Mouse (Mus musculus): ENCODE data around the gene Cryab. TPM values are rescaled to one million over a fixed set of nuclear protein-coding genes. Genes with fewer than 3 reads are reported as not detected.

Gene Cryab
- polyA plus RNA-seq, 1 experiment from 2014 or later = 14.9 TPM

- Histone ChIP-seq H3K27me3 (ENCODE audit: control insufficient read depth, insufficient read depth, low read length) (0 out of 2 replicates have a peak, but pooled peaks cover 5% of the 10 kb centered on the region), H3K36me3 (replicated peaks; ENCODE audit: control insufficient read depth, insufficient read depth) (no peaks in the 10 kb centered on the region), H3K9me3 (ENCODE audit: control insufficient read depth, low read length) (no peaks in the 10 kb centered on the region), H3K4me1 (replicated peaks; ENCODE audit: control insufficient read depth, insufficient read depth, low read length) (peaks cover 11% of the 10 kb centered on the region), H3K4me2 (replicated peaks) (no peak overlapping the region), H3K4me3 (replicated peaks; ENCODE audit: low read length) (no peak overlapping the region), H3K9ac (no peak overlapping the region), H3K27ac (no peak overlapping the region)
- no peak for ATAC-seq (ENCODE audit: low FRiP score)
- no peak for DNase-seq (ENCODE audit: low spot score)
- 87% methylated on average over 14 of the region's 14 CpGs for WGBS
Measured at GRCm38 (mm10) chr9:50740867-50741784, 10.0 kb upstream of the Cryab start.

GRCm38 (mm10) chr9:50742261-50742660 is 8.9 kb upstream of the Cryab start:
- DNase-seq (ENCODE audit: low spot score) (no peak), ATAC-seq (ENCODE audit: low FRiP score) (no peak)
- H3K9me3 ChIP-seq (ENCODE audit: control insufficient read depth, low read length) = no peaks in the 10 kb centered on the region
- 87% methylated on average over 3 of the region's 3 CpGs for WGBS
- H3K4me2 ChIP-seq (replicated peaks) = no peak overlapping the region
- no peak overlapping the region for H3K27ac ChIP-seq
- H3K27me3 ChIP-seq (ENCODE audit: control insufficient read depth, insufficient read depth, low read length) = 0 out of 2 replicates have a peak, but pooled peaks cover 5% of the 10 kb centered on the region
- no peak overlapping the region for H3K9ac ChIP-seq
- peaks cover 15% of the 10 kb centered on the region for H3K4me1 ChIP-seq (replicated peaks; ENCODE audit: control insufficient read depth, insufficient read depth, low read length)
- H3K36me3 ChIP-seq (replicated peaks; ENCODE audit: control insufficient read depth, insufficient read depth) = no peaks in the 10 kb centered on the region
- no peak overlapping the region for H3K4me3 ChIP-seq (replicated peaks; ENCODE audit: low read length)

GRCm38 (mm10) chr9:50742744-50743143 is 8.4 kb upstream of the Cryab start:
- H3K4me3 ChIP-seq (replicated peaks; ENCODE audit: low read length) = no peak overlapping the region
- no peak overlapping the region for H3K4me2 ChIP-seq (replicated peaks)
- ATAC-seq (ENCODE audit: low FRiP score) (no peak), DNase-seq (ENCODE audit: low spot score) (no peak)
- no peak overlapping the region for H3K27ac ChIP-seq
- 0 out of 2 replicates have a peak, but pooled peaks cover 5% of the 10 kb centered on the region for H3K27me3 ChIP-seq (ENCODE audit: control insufficient read depth, insufficient read depth, low read length)
- no peaks in the 10 kb centered on the region for H3K36me3 ChIP-seq (replicated peaks; ENCODE audit: control insufficient read depth, insufficient read depth)
- no peak overlapping the region for H3K9ac ChIP-seq
- 72% methylated on average over 2 of the region's 2 CpGs for WGBS
- H3K9me3 ChIP-seq (ENCODE audit: control insufficient read depth, low read length) = no peaks in the 10 kb centered on the region
- H3K4me1 ChIP-seq (replicated peaks; ENCODE audit: control insufficient read depth, insufficient read depth, low read length) = peaks cover 15% of the 10 kb centered on the region

GRCm38 (mm10) chr9:50745806-50746205 is 5.3 kb upstream of the Cryab start:
- H3K9me3 ChIP-seq (ENCODE audit: control insufficient read depth, low read length) = no peaks in the 10 kb centered on the region
- 18% methylated on average over 7 of the region's 7 CpGs for WGBS
- H3K4me2 ChIP-seq (replicated peaks) = peak overlapping the region; percentile 51
- ATAC-seq (ENCODE audit: low FRiP score) = no peak
- peak overlapping the region; percentile 45 for H3K9ac ChIP-seq
- DNase-seq (ENCODE audit: low spot score) = no peak
- no peak overlapping the region for H3K27ac ChIP-seq
- no peaks in the 10 kb centered on the region for H3K36me3 ChIP-seq (replicated peaks; ENCODE audit: control insufficient read depth, insufficient read depth)
- 0 out of 2 replicates have a peak, but pooled peaks cover 6% of the 10 kb centered on the region for H3K4me1 ChIP-seq (replicated peaks; ENCODE audit: control insufficient read depth, insufficient read depth, low read length)
- 0 out of 2 replicates have a peak, but pooled peaks cover 5% of the 10 kb centered on the region for H3K27me3 ChIP-seq (ENCODE audit: control insufficient read depth, insufficient read depth, low read length)
- H3K4me3 ChIP-seq (replicated peaks; ENCODE audit: low read length) = peak overlapping the region; percentile 24

- 1% methylated on average over 19 of the region's 19 CpGs for WGBS
- Histone ChIP-seq H3K4me1 (replicated peaks; ENCODE audit: control insufficient read depth, insufficient read depth, low read length) (0 out of 2 replicates have a peak, but pooled peaks cover 6% of the 10 kb centered on the region), H3K27ac (no peak within 1 kb of the TSS), H3K4me2 (replicated peaks) (peak within 1 kb of the TSS; percentile 51), H3K4me3 (replicated peaks; ENCODE audit: low read length) (peak within 1 kb of the TSS; percentile 24), H3K9me3 (ENCODE audit: control insufficient read depth, low read length) (no peaks in the 10 kb centered on the region), H3K9ac (peak within 1 kb of the TSS; percentile 45), H3K36me3 (replicated peaks; ENCODE audit: control insufficient read depth, insufficient read depth) (no peaks in the 10 kb centered on the region), H3K27me3 (ENCODE audit: control insufficient read depth, insufficient read depth, low read length) (0 out of 2 replicates have a peak, but pooled peaks cover 5% of the 10 kb centered on the region)
- no peak for ATAC-seq (ENCODE audit: low FRiP score)
- DNase-seq (ENCODE audit: low spot score) = no peak
Measured at GRCm38 (mm10) chr9:50746214-50746677, 4.9 kb upstream of the Cryab start, which contains the start of gene 2310030G06Rik. 2310030G06Rik (minus strand) TSS chr9:50746536.

GRCm38 (mm10) chr9:50750706-50751105 is 419 bp upstream of the Cryab start:
- no peaks in the 10 kb centered on the region for H3K27me3 ChIP-seq (ENCODE audit: control insufficient read depth, insufficient read depth, low read length)
- H3K4me3 ChIP-seq (replicated peaks; ENCODE audit: low read length) = no peak overlapping the region
- H3K4me1 ChIP-seq (replicated peaks; ENCODE audit: control insufficient read depth, insufficient read depth, low read length) = peaks cover 6% of the 10 kb centered on the region; the same call in 1 of the 2 replicates
- ATAC-seq (ENCODE audit: low FRiP score) (no peak), DNase-seq (ENCODE audit: low spot score) (no peak)
- H3K4me2 ChIP-seq (replicated peaks) = no peak overlapping the region
- no peak overlapping the region for H3K27ac ChIP-seq
- H3K9me3 ChIP-seq (ENCODE audit: control insufficient read depth, low read length) = no peaks in the 10 kb centered on the region
- H3K9ac ChIP-seq = no peak overlapping the region
- 74% methylated on average over 6 of the region's 6 CpGs for WGBS
- H3K36me3 ChIP-seq (replicated peaks; ENCODE audit: control insufficient read depth, insufficient read depth) = no peaks in the 10 kb centered on the region

- Histone ChIP-seq H3K9ac (no peak within 1 kb of the TSS), H3K27me3 (ENCODE audit: control insufficient read depth, insufficient read depth, low read length) (no peaks in the 10 kb centered on the region), H3K36me3 (replicated peaks; ENCODE audit: control insufficient read depth, insufficient read depth) (no peaks in the 10 kb centered on the region), H3K4me2 (replicated peaks) (no peak within 1 kb of the TSS), H3K9me3 (ENCODE audit: control insufficient read depth, low read length) (no peaks in the 10 kb centered on the region), H3K4me3 (replicated peaks; ENCODE audit: low read length) (no peak within 1 kb of the TSS), H3K27ac (no peak within 1 kb of the TSS), H3K4me1 (replicated peaks; ENCODE audit: control insufficient read depth, insufficient read depth, low read length) (no peaks in the 10 kb centered on the region; the same call in 1 of the 2 replicates)
- 62% methylated on average over 14 of the region's 14 CpGs for WGBS
- no peak for ATAC-seq (ENCODE audit: low FRiP score)
- DNase-seq (ENCODE audit: low spot score) = no peak
Measured at GRCm38 (mm10) chr9:50752054-50752602, 1.0 kb downstream of the Cryab start, which contains the start of gene Hspb2. Hspb2 (minus strand) TSS chr9:50752354.

- Histone ChIP-seq H3K36me3 (replicated peaks; ENCODE audit: control insufficient read depth, insufficient read depth) (no peaks in the 10 kb centered on the region), H3K9me3 (ENCODE audit: control insufficient read depth, low read length) (no peaks in the 10 kb centered on the region), H3K4me2 (replicated peaks) (no peak overlapping the region), H3K9ac (no peak overlapping the region), H3K4me1 (replicated peaks; ENCODE audit: control insufficient read depth, insufficient read depth, low read length) (no peaks in the 10 kb centered on the region; the same call in 1 of the 2 replicates), H3K27ac (no peak overlapping the region), H3K27me3 (ENCODE audit: control insufficient read depth, insufficient read depth, low read length) (no peaks in the 10 kb centered on the region), H3K4me3 (replicated peaks; ENCODE audit: low read length) (no peak overlapping the region)
- WGBS = 70% methylated on average over 17 of the region's 17 CpGs
- no peak for ATAC-seq (ENCODE audit: low FRiP score)
- no peak for DNase-seq (ENCODE audit: low spot score)
Measured at GRCm38 (mm10) chr9:50752784-50753615, 1.9 kb downstream of the Cryab start.
